Comparison of ENCODE assay signal across 29 mouse cellular contexts in the genomic region with DNA sequence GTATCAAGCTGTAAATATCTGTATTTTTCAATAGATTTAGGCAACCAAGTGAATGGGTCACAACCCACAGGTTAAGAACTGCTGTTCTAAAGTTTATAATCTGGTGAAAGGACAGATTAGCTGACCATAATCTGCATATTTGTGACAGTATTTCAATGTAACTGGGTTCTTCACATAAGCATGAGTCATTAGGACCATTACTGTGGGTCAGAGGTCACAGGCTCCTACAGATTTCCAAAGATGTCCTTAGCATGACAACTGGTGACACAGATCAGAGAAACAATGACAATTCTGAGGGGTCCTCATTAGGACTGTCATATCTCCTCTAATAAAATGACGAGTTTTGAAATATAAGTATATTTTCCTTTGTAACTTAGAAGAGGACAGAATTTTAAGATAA. TPM values are rescaled to one million over a fixed set of nuclear protein-coding genes. Genes with fewer than 3 reads are reported as not detected.
DNase-seq lines count a peak whose midpoint lies in the region; ATAC-seq and TF ChIP-seq lines count a peak whose summit lies in the region.
"Had no signal": no experiment of that assay in that cellular context is flagged by ENCODE, and none has a peak within 500 bp of the region (broad histone marks: within the 10 kb centered on the region; RNA-seq: fewer than 3 reads in every experiment).

No protein-coding gene starts in this region.

- no peak overlapping the region for H3K4me2 ChIP-seq in CH12.LX (ENCODE audit: insufficient read depth, low read depth, poor library complexity, severe bottlenecking)
- no peak overlapping the region for H3K4me2 ChIP-seq in kidney, embryonic 16.5 days (replicated peaks; ENCODE audit: low read depth, low read length)
- H3K4me2 ChIP-seq in forebrain, embryonic 12.5 days, result no peak overlapping the region
- H3K4me2 ChIP-seq: embryonic facial prominence, embryonic 13.5 days; embryonic facial prominence, embryonic 15.5 days; forebrain, embryonic 13.5 days; forebrain, embryonic 15.5 days had no signal

- H3K27ac ChIP-seq in CH12.LX (ENCODE audit: insufficient read depth, low read depth), result no peak overlapping the region
- H3K27ac ChIP-seq in kidney, embryonic 16.5 days (ENCODE audit: low read length), result no peak overlapping the region
- no peak overlapping the region for H3K27ac ChIP-seq in forebrain, embryonic 12.5 days
- H3K27ac ChIP-seq: embryonic facial prominence, embryonic 13.5 days; embryonic facial prominence, embryonic 15.5 days; forebrain, embryonic 10.5 days; forebrain, embryonic 13.5 days; forebrain, embryonic 15.5 days had no signal

- DNase-seq in CH12.LX (ENCODE audit: extremely low read depth), result peak; percentile 26
- peak; percentile 7 for DNase-seq in mesoderm, embryonic 11.5 days (ENCODE audit: low read depth, low spot score)
- DNase-seq in retina, postnatal 1 day, result peak; percentile 10
- DNase-seq in yolk sac, embryonic 10.5 days (ENCODE audit: low spot score), result no peak
- DNase-seq in adrenal gland, postnatal 10 days, result no peak
- DNase-seq: adrenal gland, adult 2 months; adrenal gland, postnatal 14 days; adrenal gland, postnatal 36 days; B cell, adult 2 months; cerebellum, adult 11-12 months; cerebellum, adult 2 months; cerebellum, adult 9-10 months; cerebellum, postnatal 10 days; cerebellum, postnatal 25 days; embryo, embryonic 11 days; forebrain, postnatal 0 days had no signal

- TF ChIP-seq POLR2A in CH12.LX (IDR thresholded peaks at IDR 0.05; ENCODE audit: low read depth, low read length), result no peak

- TF ChIP-seq EP300 in CH12.LX (IDR thresholded peaks at IDR 0.05; ENCODE audit: low read length), result no peak

- H3K9ac ChIP-seq in CH12.LX (ENCODE audit: insufficient read depth, low read depth), result no peak overlapping the region
- H3K9ac ChIP-seq in kidney, embryonic 16.5 days (replicated peaks; ENCODE audit: low read length), result no peak overlapping the region
- no peak overlapping the region for H3K9ac ChIP-seq in forebrain, embryonic 12.5 days
- H3K9ac ChIP-seq: embryonic facial prominence, embryonic 13.5 days; embryonic facial prominence, embryonic 15.5 days; forebrain, embryonic 13.5 days; forebrain, embryonic 15.5 days; forebrain, postnatal 0 days had no signal

- no peaks in the 10 kb centered on the region for H3K27me3 ChIP-seq in CH12.LX (replicated peaks)
- no peaks in the 10 kb centered on the region for H3K27me3 ChIP-seq in kidney, embryonic 16.5 days (ENCODE audit: insufficient read depth, low read length)
- H3K27me3 ChIP-seq in forebrain, embryonic 12.5 days, result no peaks in the 10 kb centered on the region
- H3K27me3 ChIP-seq: embryonic facial prominence, embryonic 13.5 days; embryonic facial prominence, embryonic 15.5 days; forebrain, embryonic 13.5 days; forebrain, embryonic 15.5 days had no signal

- in situ Hi-C loops in CH12.LX (cut with MboI; ENCODE audit: low pct_ligation_motif_present, low pct_unique_long_range_greater_than_20kb, low sequenced_read_pairs), result no loop called here

- no peak for TF ChIP-seq CTCF in CH12.LX (conservative IDR thresholded peaks at IDR 0.05 in 1 of 2, IDR thresholded peaks at IDR 0.05 in 1 of 2; ENCODE audit: low read depth in 2 of 2, low read length in 2 of 2)

- 0 out of 2 replicates have a peak, but pooled peaks have one; percentile 43 for ATAC-seq in megakaryocyte, adult 5-6 weeks (ENCODE audit: poor library complexity, severe bottlenecking)
- no peak for ATAC-seq in kidney, embryonic 16.5 days (ENCODE audit: low FRiP score, low TSS enrichment)
- no peak for ATAC-seq in forebrain, embryonic 12.5 days (ENCODE audit: low FRiP score)
- ATAC-seq: forebrain, embryonic 13.5 days; forebrain, embryonic 15.5 days; forebrain, postnatal 0 days had no signal

- H3K36me3 ChIP-seq in CH12.LX (replicated peaks in 1 of 2; ENCODE audit: control insufficient read depth in 1 of 2, insufficient read depth in 1 of 2, low read length in 1 of 2), result peaks cover 3 to 44% of the 10 kb centered on the region in 2 experiments
- 0 out of 2 replicates have a peak, but pooled peaks cover 4% of the 10 kb centered on the region for H3K36me3 ChIP-seq in kidney, embryonic 16.5 days (ENCODE audit: insufficient read depth, low read length)
- no peaks in the 10 kb centered on the region for H3K36me3 ChIP-seq in forebrain, embryonic 12.5 days (replicated peaks)
- H3K36me3 ChIP-seq: embryonic facial prominence, embryonic 13.5 days; embryonic facial prominence, embryonic 15.5 days; forebrain, embryonic 15.5 days had no signal

- H3K79me2 ChIP-seq in CH12.LX (replicated peaks; ENCODE audit: control insufficient read depth, extremely low read depth, insufficient read depth, poor library complexity, severe bottlenecking), result peaks cover 18% of the 10 kb centered on the region

- no peak overlapping the region for H3K4me3 ChIP-seq in CH12.LX (replicated peaks in 1 of 3; ENCODE audit: low read depth in 2 of 3, low read length in 2 of 3, poor library complexity in 1 of 3)
- no peak overlapping the region for H3K4me3 ChIP-seq in kidney, embryonic 16.5 days (ENCODE audit: low read length)
- H3K4me3 ChIP-seq in forebrain, embryonic 12.5 days (replicated peaks), result no peak overlapping the region
- H3K4me3 ChIP-seq: embryonic facial prominence, embryonic 13.5 days; embryonic facial prominence, embryonic 15.5 days; erythroblast, embryonic 14.5 days; forebrain, embryonic 10.5 days; forebrain, embryonic 13.5 days; forebrain, embryonic 15.5 days had no signal

- TF ChIP-seq RAD21 in CH12.LX (IDR thresholded peaks at IDR 0.05; ENCODE audit: low read depth, low read length), result no peak

- WGBS in kidney, embryonic 16.5 days, result 98% methylated on average over 1 of the region's 1 CpGs
- 85% methylated on average over 1 of the region's 1 CpGs for WGBS in forebrain, embryonic 12.5 days

- dilution Hi-C loops in CH12.LX (cut with MboI; ENCODE audit: extremely low pct_ligation_motif_present, extremely low pct_unique_long_range_greater_than_20kb, low sequenced_read_pairs), result no loop called here

- no peaks in the 10 kb centered on the region for H3K9me3 ChIP-seq in CH12.LX (replicated peaks; ENCODE audit: low read length)
- no peaks in the 10 kb centered on the region for H3K9me3 ChIP-seq in kidney, embryonic 16.5 days (ENCODE audit: low read length)
- H3K9me3 ChIP-seq in forebrain, embryonic 12.5 days, result no peaks in the 10 kb centered on the region
- H3K9me3 ChIP-seq: embryonic facial prominence, embryonic 13.5 days; embryonic facial prominence, embryonic 15.5 days; forebrain, embryonic 10.5 days; forebrain, embryonic 13.5 days; forebrain, embryonic 15.5 days had no signal

- peaks cover 0 to 76% of the 10 kb centered on the region in 2 experiments; a peak in 2 of 4 replicates for H3K4me1 ChIP-seq in CH12.LX (ENCODE audit: control insufficient read depth in 1 of 2, insufficient read depth in 2 of 2)
- H3K4me1 ChIP-seq in kidney, embryonic 16.5 days (ENCODE audit: insufficient read depth, low read length), result no peaks in the 10 kb centered on the region
- H3K4me1 ChIP-seq in forebrain, embryonic 12.5 days, result no peaks in the 10 kb centered on the region
- H3K4me1 ChIP-seq: embryonic facial prominence, embryonic 13.5 days; embryonic facial prominence, embryonic 15.5 days; forebrain, embryonic 10.5 days; forebrain, embryonic 15.5 days had no signal

TF ChIP-seq in CH12.LX, 34 proteins besides CTCF, POLR2A, EP300 and RAD21:
- no peak for TF ChIP-seq IRF4 (IDR thresholded peaks at IDR 0.05; ENCODE audit: low read depth, low read length)
- TF ChIP-seq ELF1 (IDR thresholded peaks at IDR 0.05; ENCODE audit: low read depth, low read length), result no peak
- TF ChIP-seq NRF1 (IDR thresholded peaks at IDR 0.05; ENCODE audit: low read depth, low read length), result no peak
- no peak for TF ChIP-seq USF1 (IDR thresholded peaks at IDR 0.05; ENCODE audit: low read depth, low read length)
- TF ChIP-seq NELFE (IDR thresholded peaks at IDR 0.05; ENCODE audit: low read depth, low read length), result no peak
- no peak for TF ChIP-seq MXI1 (IDR thresholded peaks at IDR 0.05; ENCODE audit: low read depth, low read length)
- TF ChIP-seq SIN3A (IDR thresholded peaks at IDR 0.05; ENCODE audit: low read length), result no peak
- no peak for TF ChIP-seq JUN (IDR thresholded peaks at IDR 0.05; ENCODE audit: insufficient read depth, low read depth, low read length)
- TF ChIP-seq MEF2A (IDR thresholded peaks at IDR 0.05; ENCODE audit: borderline replicate concordance, low read depth, low read length), result no peak
- TF ChIP-seq MAZ (IDR thresholded peaks at IDR 0.05; ENCODE audit: low read depth, low read length), result no peak
- TF ChIP-seq PAX5 (IDR thresholded peaks at IDR 0.05; ENCODE audit: low read length), result no peak
- no peak for TF ChIP-seq MAFK (IDR thresholded peaks at IDR 0.05; ENCODE audit: insufficient replicate concordance, low read length)
- no peak for TF ChIP-seq ETS1 (conservative IDR thresholded peaks at IDR 0.05; ENCODE audit: low read depth, low read length)
- TF ChIP-seq ZC3H11A (IDR thresholded peaks at IDR 0.05; ENCODE audit: low read depth, low read length), result no peak
- TF ChIP-seq E2F4 (IDR thresholded peaks at IDR 0.05; ENCODE audit: insufficient replicate concordance, low read depth, low read length), result no peak

RNA-seq across cellular contexts. Expression of gene Gsdmc4, which starts 57.5 kb away (rescaled TPM):
- total RNA-seq in CH12.LX (2012; rRNA removed) (not detected in 2 replicates), CH12.LX (2014; rRNA removed) (0.11 TPM in 1 of 2 replicates, not detected in the other)
- polyA plus RNA-seq in CH12.LX (2012; ENCODE audit: insufficient read length, low read depth), result 0.11 TPM in 1 of 2 replicates, not detected in the other
- total RNA-seq in megakaryocyte, adult 5-6 weeks (2015), result 0.13 TPM in 1 of 2 replicates, not detected in the other
- total RNA-seq in megakaryocyte, adult 5-6 weeks (2017), result 0.18 TPM in 1 of 2 replicates, not detected in the other
- 0.17 and 0.46 TPM in 2 replicates for polyA plus RNA-seq in kidney, embryonic 16.5 days (2015; fragmentation: Nextera tagmentation; extraction: Ambion mirVana)
- not detected for total RNA-seq in adrenal gland, postnatal 10 days (2021)
- polyA plus RNA-seq in forebrain, embryonic 12.5 days (2016; fragmentation: Nextera tagmentation; extraction: Ambion mirVana), result not detected in 2 replicates
- total RNA-seq: adrenal gland, adult 2 months; adrenal gland, postnatal 14 days; adrenal gland, postnatal 36 days; common myeloid progenitor, adult 5-6 weeks; ES-E14; forebrain, postnatal 0 days; MEL had no signal
- polyA plus RNA-seq: adrenal gland, adult 2 months; CD4-positive, CD25-positive, alpha-beta regulatory T cell, adult 4 months; cerebellum, adult 2 months; embryonic facial prominence, embryonic 15.5 days; erythroblast, embryonic 14.5 days; forebrain, embryonic 13.5 days; forebrain, embryonic 15.5 days had no signal

Comparison
In these comparisons a context has a peak if more than half of its experiments do, and no peak if none do; other contexts are left out.
1. DNase-seq: peak in CH12.LX (single experiment), mesoderm, embryonic 11.5 days (single experiment) and retina, postnatal 1 day (single experiment); none in yolk sac, embryonic 10.5 days (single experiment) and adrenal gland, postnatal 10 days (single experiment).